Mouse (Mus musculus): Measurements from ENCODE around the gene Gon7.

Gon7 gene

DNA sequence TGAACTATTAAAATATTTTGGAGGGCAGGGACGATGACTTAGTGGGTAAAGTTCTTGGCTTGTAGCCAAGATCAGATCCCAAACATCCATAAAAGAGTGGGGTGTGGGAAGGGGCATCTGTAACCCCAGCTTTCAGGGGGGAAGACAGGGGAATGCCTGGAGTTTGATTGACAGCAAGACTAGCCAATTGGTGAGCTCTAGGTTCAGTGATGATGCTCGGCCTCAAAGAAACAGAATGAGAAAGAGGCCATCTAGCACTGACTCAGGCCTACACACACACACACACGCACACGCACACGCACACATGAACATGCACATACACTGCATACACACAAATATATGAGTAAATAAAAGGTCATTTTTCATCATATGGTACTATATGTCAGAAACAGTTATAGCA, 47.7 kb downstream of the Gon7 start:
- in situ Hi-C loops (cut with MboI, MseI): loop anchor here (5.0 kb wide), 1 partner anchor 128 kb away; no protein-coding TSS in a partner anchor

DNA sequence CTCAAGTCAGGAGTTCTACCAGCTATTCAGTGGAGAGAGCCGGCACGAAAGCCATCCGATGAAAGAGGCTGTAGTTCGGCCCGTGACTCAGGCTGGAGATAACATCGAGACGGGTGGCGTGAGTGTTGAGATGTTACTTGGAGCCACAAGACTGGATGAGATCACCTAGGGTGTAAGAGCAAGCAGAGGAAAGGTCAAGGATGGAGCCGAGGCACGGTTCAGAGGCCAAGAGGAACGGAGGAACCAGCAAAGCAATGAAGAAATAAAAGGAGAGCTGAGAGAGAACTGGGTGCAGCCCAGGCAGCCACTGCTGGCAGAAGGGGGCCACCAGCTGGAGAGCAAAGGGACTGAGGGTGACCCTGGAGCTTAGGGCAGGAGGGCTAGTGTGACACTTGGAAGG, 49.4 kb downstream of the Gon7 start:
- in situ Hi-C loops (cut with MboI, MseI): loop anchor here (5.0 kb wide), 1 partner anchor 126 kb away; no protein-coding TSS in a partner anchor

DNA sequence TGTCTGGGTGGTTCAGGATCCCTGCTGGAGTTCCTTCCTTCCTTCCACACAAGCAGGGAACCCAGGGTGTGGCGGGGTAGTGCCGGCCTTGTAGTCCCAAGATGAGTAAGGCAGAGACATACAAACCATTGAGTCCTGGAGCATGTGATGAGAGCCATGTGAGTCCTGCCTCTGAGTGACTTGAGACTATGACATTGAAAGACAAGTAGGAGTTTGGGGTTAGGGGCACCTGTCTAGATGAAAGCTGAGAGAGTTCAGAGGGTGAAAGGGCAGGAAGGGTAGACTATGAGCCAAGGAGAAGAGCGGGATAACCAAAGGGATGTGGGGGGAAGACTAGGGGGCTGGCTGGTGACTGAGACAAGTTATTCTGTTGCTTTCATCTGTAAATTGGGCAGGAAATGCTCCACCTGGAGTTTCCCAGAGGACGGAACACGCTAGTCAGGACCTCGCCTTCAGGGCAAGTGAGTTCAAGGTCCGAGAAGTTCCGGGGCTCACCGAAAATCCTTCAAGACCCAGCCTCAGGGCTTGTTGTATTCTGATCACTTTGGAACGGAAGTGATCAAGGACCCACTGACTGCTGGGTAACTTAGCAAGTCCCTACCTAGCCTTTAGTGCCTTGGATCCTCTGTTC, 50.7 kb downstream of the Gon7 start:
- in situ Hi-C loops (cut with MboI, MseI): loop anchor here (5.0 kb wide), 1 partner anchor 125 kb away; no protein-coding TSS in a partner anchor

DNA sequence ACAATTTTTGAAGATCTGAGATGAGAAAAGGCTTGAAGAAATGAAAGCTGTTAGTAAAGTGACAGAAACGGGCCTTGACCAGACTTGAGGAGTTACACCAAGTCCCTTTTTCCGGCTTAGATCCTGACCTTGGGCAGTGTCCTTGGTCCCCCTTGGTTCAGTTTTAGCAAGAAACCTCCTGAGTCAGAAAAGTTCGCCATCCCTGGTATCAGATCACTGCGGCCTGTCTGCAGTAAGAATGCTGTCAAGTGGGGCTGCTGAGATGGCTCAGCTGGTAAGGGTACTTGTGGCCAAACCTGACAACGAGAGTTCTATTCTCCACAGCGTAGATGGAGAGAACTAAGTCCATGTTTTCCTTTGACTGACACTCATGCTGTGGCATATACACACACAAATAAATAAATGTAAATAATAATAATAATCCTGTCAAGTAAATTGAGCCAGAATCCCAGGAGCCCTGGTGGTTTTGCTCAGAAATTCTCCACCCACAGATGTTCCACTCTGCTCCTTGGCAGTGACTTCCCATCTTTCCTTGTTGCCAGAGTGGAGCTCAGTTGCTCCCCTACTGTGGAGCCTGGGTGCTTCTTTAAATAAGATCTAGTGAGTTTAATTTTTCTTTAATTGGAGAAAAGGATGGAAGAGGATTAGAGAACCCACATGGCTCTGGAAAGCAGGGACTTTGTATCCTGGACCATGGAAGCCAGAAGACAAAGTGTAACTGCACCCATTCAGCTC, 51.5 kb downstream of the Gon7 start:
- in situ Hi-C loops (cut with MboI, MseI): loop anchor here (5.0 kb wide), 1 partner anchor 124 kb away; no protein-coding TSS in a partner anchor

DNA sequence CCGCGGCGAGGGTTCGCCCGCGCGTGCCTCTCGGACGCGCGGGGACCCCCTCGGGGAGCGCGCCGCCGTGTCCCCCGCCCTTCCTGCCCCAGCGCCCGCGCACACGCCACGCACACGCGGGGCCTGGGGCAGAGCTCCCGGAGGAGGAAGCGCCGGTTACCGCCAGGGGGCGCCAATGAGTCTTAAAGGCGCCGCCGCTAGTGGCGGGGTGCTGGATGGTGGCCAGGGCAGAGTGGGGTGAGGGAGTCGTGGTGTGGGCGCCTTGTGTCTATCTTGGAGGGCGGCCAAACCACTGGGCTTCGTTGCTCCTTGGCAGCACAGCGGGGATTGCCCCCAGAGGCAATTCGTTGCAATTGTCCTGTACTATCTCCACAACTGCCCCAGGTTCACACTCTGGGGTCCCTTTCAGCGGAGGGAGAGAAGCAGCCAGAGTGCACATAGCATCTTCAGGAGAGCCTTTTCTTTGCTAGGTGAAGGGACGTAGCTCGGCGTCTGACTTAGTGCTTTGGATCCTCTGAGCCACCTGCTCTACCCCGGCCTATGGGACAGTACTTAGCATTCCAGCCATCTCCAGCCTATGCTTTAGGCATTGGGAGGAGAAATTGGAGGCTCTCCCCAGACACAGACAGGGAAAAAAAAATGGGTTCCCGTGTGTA, 52.3 kb downstream of the Gon7 start:
- in situ Hi-C loops (cut with MboI, MseI): loop anchor here (5.0 kb wide), 1 partner anchor 123 kb away; no protein-coding TSS in a partner anchor

DNA sequence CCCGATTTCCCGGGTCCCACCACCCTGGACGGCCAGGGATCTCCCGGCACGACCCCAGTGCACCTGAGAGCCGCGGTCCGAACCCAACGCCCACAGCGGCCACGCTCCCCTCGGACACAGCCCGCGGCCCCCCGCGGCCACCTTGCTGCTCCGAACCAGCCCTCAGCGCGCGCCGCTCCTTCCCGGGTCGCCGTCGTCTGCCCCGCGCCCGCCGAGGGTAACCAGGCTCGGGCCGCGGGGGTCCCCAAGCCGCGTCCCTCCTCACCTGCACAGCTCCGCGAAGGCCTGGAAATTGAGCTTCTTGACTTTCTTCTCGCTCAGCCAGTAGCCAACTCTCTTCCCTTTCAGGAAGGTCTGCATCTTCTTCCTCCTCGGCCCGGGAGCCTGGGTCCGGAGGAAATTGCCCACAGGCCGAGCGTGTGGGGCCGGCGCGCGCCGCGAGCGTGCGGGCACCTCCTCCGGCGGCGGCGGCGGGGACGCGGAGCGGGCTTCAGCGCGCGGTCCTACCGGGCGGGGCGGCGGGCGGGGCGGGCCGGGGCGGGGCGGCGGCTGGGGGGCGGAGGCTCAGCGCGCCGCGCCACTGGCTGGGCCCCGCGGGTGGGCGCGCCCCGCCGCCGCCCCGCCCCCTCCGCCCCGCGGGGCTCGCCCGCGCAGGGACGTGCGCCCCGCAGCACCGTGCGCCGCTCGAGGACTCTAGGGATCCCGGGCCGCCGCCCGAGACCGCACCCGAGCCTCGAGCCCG, 53.0 kb downstream of the Gon7 start, which contains the start of gene Itpk1:
Itpk1 (minus strand) TSS at position 474 of the 742 bp plus-strand sequence.
- in situ Hi-C loops (cut with MboI, MseI): loop anchor here (5.0 kb wide), 1 partner anchor 122 kb away; no protein-coding TSS in a partner anchor

DNA sequence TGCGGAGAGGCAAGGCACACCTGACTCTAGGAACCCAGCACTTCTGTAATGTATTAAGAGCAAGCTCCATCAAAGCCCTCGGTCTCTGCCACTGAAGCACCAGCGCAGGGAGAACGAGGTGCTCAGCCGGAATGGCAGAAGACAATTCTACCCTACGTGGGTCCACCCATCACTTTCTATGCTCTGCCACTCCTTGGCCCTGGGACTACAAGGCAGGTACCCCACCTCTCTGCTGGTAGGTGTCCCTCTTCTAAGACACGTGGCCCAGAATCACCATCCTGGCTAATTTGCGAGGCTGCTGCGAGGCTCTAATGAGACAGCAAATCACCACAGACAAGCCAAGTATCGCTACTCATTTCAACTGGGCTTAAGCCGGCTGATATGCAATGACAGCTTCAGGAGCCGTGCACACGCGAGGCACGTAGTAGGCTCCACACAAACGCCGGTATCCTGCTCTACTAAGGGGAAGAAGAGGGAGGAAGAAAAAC, 53.6 kb downstream of the Gon7 start:
- in situ Hi-C loops (cut with MboI, MseI): no loop called here

DNA sequence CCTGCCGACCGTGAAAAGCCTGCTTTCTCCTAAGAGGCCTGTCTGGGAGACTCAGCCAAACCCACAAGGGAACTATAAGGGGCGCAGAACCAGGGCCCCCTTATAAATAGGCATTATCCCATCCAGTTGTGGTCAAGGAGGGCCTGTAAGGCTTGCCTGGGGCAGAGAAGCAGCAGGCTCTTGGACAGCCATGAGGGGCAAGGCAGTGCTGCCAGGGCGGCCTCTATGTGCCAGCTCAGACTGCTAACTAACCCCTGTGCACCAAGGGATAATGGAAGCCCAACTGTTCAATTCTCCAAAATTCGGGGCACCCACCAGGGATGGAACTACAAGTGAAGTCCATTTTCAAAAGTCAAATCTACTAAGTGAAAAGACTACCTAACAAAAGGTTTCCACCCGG, 54.2 kb downstream of the Gon7 start:
- in situ Hi-C loops (cut with MboI, MseI): no loop called here
